Mouse (Mus musculus): ENCODE data around the gene Sema3g. TPM values are rescaled to one million over a fixed set of nuclear protein-coding genes. Genes with fewer than 3 reads are reported as not detected.

The Sema3g gene
- polyA plus RNA-seq, 2 experiments = 0.15 TPM; not detected in 1

- WGBS (ENCODE audit: insufficient replicate concordance) = 47% methylated on average over 14 of the region's 14 CpGs
- Histone ChIP-seq H3K36me3 (replicated peaks; ENCODE audit: control insufficient read depth, insufficient read depth, low read depth) (no peaks in the 10 kb centered on the region), H3K9ac (replicated peaks) (no peak overlapping the region), H3K4me3 (ENCODE audit: insufficient read depth in 1 of 2, low read depth in 2 of 2, low read length in 2 of 2) (no peak overlapping the region), H3K27me3 (ENCODE audit: control insufficient read depth, insufficient read depth, low read length) (no peaks in the 10 kb centered on the region; the same call in 1 of the 2 replicates), H3K27ac (no peak overlapping the region), H3K9me3 (ENCODE audit: control insufficient read depth, low read length) (no peaks in the 10 kb centered on the region), H3K4me2 (ENCODE audit: low read depth) (no peak overlapping the region), H3K4me1 (replicated peaks; ENCODE audit: control insufficient read depth in 2 of 2, insufficient read depth in 2 of 2, low read length in 1 of 2) (peaks cover 0 to 5% of the 10 kb centered on the region in 2 experiments; a peak in 1 of 4 replicates)
- DNase-seq (ENCODE audit: low read depth in 3 of 3, low spot score in 3 of 3) = no peak
- no peak for TF ChIP-seq EP300 (IDR thresholded peaks at IDR 0.05; ENCODE audit: low read depth)
- no peak for TF ChIP-seq CTCF (IDR thresholded peaks at IDR 0.05; ENCODE audit: low read depth)
- ATAC-seq (ENCODE audit: insufficient read depth) = no peak
These were observed 15.7 kb downstream of the Sema3g start for GRCm38 (mm10) chr14:31233070-31233995.

DNA sequence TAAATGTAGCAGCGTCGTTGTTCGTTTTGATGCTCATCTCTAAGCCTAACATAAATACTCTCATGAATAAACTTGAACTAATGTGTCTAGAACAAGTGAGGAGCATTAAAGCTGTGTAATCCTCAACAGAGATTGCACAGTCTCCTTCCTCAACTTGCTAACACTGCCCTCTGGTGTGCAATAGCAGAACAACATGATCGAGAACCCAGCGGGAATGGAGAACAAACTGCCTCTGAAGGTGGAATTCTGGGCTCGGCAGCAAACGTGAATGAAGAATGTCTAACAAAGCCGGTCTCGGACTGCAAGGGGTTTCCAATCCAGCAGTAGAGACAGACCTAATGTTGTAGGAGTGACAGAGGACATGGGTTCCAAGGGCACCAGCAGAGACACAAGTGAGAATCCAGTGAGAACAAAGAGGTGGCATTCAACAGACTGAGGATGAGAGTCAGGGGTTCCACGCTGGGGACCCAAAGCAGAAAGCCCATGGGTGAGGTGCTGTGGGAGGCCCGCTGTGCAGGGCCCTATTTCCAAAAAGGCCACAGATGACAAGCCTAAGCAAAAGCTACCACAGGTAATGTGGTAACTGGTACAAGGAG is 16.4 kb downstream of the Sema3g start:
- Histone ChIP-seq H3K4me2 (ENCODE audit: low read depth) (no peak overlapping the region), H3K4me3 (ENCODE audit: insufficient read depth in 1 of 2, low read depth in 2 of 2, low read length in 2 of 2) (no peak overlapping the region), H3K4me1 (replicated peaks; ENCODE audit: control insufficient read depth in 2 of 2, insufficient read depth in 2 of 2, low read length in 1 of 2) (peaks cover 0 to 5% of the 10 kb centered on the region in 2 experiments; a peak in 1 of 4 replicates), H3K9ac (replicated peaks) (no peak overlapping the region), H3K9me3 (ENCODE audit: control insufficient read depth, low read length) (no peaks in the 10 kb centered on the region), H3K27me3 (ENCODE audit: control insufficient read depth, insufficient read depth, low read length) (no peaks in the 10 kb centered on the region; the same call in 1 of the 2 replicates), H3K27ac (no peak overlapping the region), H3K36me3 (replicated peaks; ENCODE audit: control insufficient read depth, insufficient read depth, low read depth) (no peaks in the 10 kb centered on the region)
- no peak for ATAC-seq (ENCODE audit: insufficient read depth)
- TF ChIP-seq EP300 (IDR thresholded peaks at IDR 0.05; ENCODE audit: low read depth) (no peak), CTCF (IDR thresholded peaks at IDR 0.05; ENCODE audit: low read depth) (peak; percentile 90)
- DNase-seq (ENCODE audit: low read depth in 3 of 3, low spot score in 3 of 3) = peak; percentile 48 to 57 (median 50)
- 9% methylated on average over 11 of the region's 11 CpGs for WGBS (ENCODE audit: insufficient replicate concordance)

GRCm38 (mm10) chr14:31237101-31237882 is 19.6 kb downstream of the Sema3g start:
- no peaks in the 10 kb centered on the region; the same call in 1 of the 2 replicates for H3K27me3 ChIP-seq (ENCODE audit: control insufficient read depth, insufficient read depth, low read length)
- peaks cover 0 to 5% of the 10 kb centered on the region in 2 experiments; a peak in 1 of 4 replicates for H3K4me1 ChIP-seq (replicated peaks; ENCODE audit: control insufficient read depth in 2 of 2, insufficient read depth in 2 of 2, low read length in 1 of 2)
- H3K9me3 ChIP-seq (ENCODE audit: control insufficient read depth, low read length) = no peaks in the 10 kb centered on the region
- TF ChIP-seq EP300 (IDR thresholded peaks at IDR 0.05; ENCODE audit: low read depth) (no peak), CTCF (IDR thresholded peaks at IDR 0.05; ENCODE audit: low read depth) (no peak)
- WGBS (ENCODE audit: insufficient replicate concordance) = 69% methylated on average over 7 of the region's 7 CpGs
- no peak overlapping the region for H3K27ac ChIP-seq
- no peaks in the 10 kb centered on the region for H3K36me3 ChIP-seq (replicated peaks; ENCODE audit: control insufficient read depth, insufficient read depth, low read depth)
- DNase-seq (ENCODE audit: low read depth in 3 of 3, low spot score in 3 of 3) (no peak), ATAC-seq (ENCODE audit: insufficient read depth) (no peak)
- no peak overlapping the region for H3K9ac ChIP-seq (replicated peaks)
- no peak overlapping the region for H3K4me2 ChIP-seq (ENCODE audit: low read depth)
- H3K4me3 ChIP-seq (ENCODE audit: insufficient read depth in 1 of 2, low read depth in 2 of 2, low read length in 2 of 2) = no peak overlapping the region

DNA sequence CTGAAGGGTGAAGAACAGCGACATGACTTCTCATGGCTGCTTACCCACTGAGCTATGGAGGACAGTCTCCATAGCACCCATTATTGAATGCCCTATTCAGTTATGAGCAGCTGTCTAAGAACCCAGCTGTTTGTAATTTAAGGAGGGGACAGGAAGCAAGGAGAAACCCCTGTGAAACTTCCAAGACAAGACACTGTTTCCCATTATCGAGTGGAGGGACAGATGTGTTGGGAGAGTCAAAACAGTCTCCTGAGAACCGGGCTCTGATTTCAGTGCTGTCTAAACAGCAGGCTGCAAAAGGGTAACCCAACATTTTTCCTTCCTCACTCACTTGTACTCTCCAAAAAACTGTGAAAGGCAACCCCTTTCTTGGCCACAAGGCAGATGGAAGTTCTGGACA is 22.9 kb downstream of the Sema3g start:
- no peak for DNase-seq (ENCODE audit: low read depth in 3 of 3, low spot score in 3 of 3)
- H3K4me2 ChIP-seq (ENCODE audit: low read depth) = no peak overlapping the region
- no peaks in the 10 kb centered on the region for H3K9me3 ChIP-seq (ENCODE audit: control insufficient read depth, low read length)
- H3K4me3 ChIP-seq (ENCODE audit: insufficient read depth in 1 of 2, low read depth in 2 of 2, low read length in 2 of 2) = no peak overlapping the region
- no peaks in the 10 kb centered on the region for H3K4me1 ChIP-seq (replicated peaks; ENCODE audit: control insufficient read depth in 2 of 2, insufficient read depth in 2 of 2, low read length in 1 of 2)
- no peak overlapping the region for H3K9ac ChIP-seq (replicated peaks)
- no peak for TF ChIP-seq EP300 (IDR thresholded peaks at IDR 0.05; ENCODE audit: low read depth)
- H3K27me3 ChIP-seq (ENCODE audit: control insufficient read depth, insufficient read depth, low read length) = no peaks in the 10 kb centered on the region
- 70% methylated on average over 3 of the region's 3 CpGs for WGBS (ENCODE audit: insufficient replicate concordance)
- ATAC-seq (ENCODE audit: insufficient read depth) = no peak
- H3K27ac ChIP-seq = no peak overlapping the region
- no peaks in the 10 kb centered on the region for H3K36me3 ChIP-seq (replicated peaks; ENCODE audit: control insufficient read depth, insufficient read depth, low read depth)

All from liver, embryonic 14.5 days (tissue).